Mouse (Mus musculus) forebrain, embryonic 13.5 days (tissue): ENCODE results near the gene Col19a1. TPM values are rescaled to one million over a fixed set of nuclear protein-coding genes. Genes with fewer than 3 reads are reported as not detected.

ENCODE experiments used
- ATAC-seq: fragments of 200-750 bp; cut with Nextera tagmentation; 2 replicates; pipeline ENCODE4 v1.8.0; 2017
- H3K27ac ChIP-seq: fragments of 300-500 bp; sonication (generic); 2 replicates; pipeline ENCODE4 v1.5.1; 2015; ENCODE audit warnings: inconsistent platforms, mild to moderate bottlenecking, moderate library complexity
- H3K27me3 ChIP-seq: fragments of 300-500 bp; sonication (generic); 2 replicates; pipeline ENCODE4 v1.6.1; 2015; ENCODE audit warnings: mild to moderate bottlenecking, inconsistent platforms
- H3K36me3 ChIP-seq: fragments of 300-500 bp; sonication (generic); 2 replicates; pipeline ENCODE4 v1.6.1; 2015; ENCODE audit warnings: mild to moderate bottlenecking, inconsistent platforms; ENCODE audit not compliant: poor library complexity, severe bottlenecking
- H3K4me1 ChIP-seq: fragments of 300-500 bp; sonication (generic); 2 replicates; pipeline ENCODE4 v1.6.1; 2015; ENCODE audit warnings: inconsistent platforms
- H3K4me2 ChIP-seq: fragments of 300-500 bp; sonication (generic); 2 replicates; pipeline ENCODE4 v1.6.1; 2015; ENCODE audit warnings: inconsistent platforms, mild to moderate bottlenecking, moderate library complexity
- H3K4me3 ChIP-seq: fragments of 300-500 bp; sonication (generic); 2 replicates; pipeline ENCODE4 v1.5.1; 2015; ENCODE audit warnings: mild to moderate bottlenecking, inconsistent platforms
- H3K9ac ChIP-seq: fragments of 300-500 bp; sonication (generic); 2 replicates; pipeline ENCODE4 v1.6.1; 2015; ENCODE audit warnings: mild to moderate bottlenecking, inconsistent platforms
- H3K9me3 ChIP-seq: fragments of 300-500 bp; sonication (generic); replicated peaks from 2 replicates; pipeline ENCODE4 v1.6.1; 2016; ENCODE audit warnings: inconsistent platforms
- WGBS: fragments of 180-500 bp; shearing (Covaris S2); methylation state at CpG from one replicate; pipeline ENCODE4 v1.1.7; 2015; 5-methylcytosine and 5-hydroxymethylcytosine counted together
- polyA plus RNA-seq: library from polyadenylated mRNA; unstranded; fragments of >200 nt; fragmentation: Nextera tagmentation; extraction: Ambion mirVana; gene quantifications from 2 replicates; pipeline ENCODE4 v1.2.1, GENCODE M21; 2015

Gene Col19a1
- polyA plus RNA-seq, 1 experiment from 2014 or later: 0.48 TPM

- WGBS: 84% methylated on average over 1 of the region's 1 CpGs
These were observed 39.7 kb downstream of the Col19a1 start for GRCm38 (mm10) chr1:24547574-24547973.

DNA sequence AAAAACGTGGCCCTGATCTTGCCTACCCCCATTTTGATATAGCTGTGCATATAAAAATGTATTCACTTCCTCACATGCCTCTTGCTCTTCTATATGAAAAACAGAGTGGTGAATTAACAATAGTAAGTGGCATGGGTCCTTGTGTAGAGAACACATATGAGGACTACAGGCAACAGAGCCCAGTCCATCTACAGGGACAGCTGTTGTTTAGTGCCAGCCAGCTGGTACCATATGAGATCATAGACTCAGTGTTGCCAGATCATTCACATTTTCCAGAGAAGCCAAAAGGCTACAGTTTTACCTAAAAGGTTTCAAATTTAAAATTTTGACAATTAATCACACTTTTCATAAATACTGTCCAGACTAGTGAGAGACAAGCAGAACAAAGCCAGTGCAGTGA lies 47.4 kb downstream of the Col19a1 start:
- Histone ChIP-seq H3K9me3 (no peaks in the 10 kb centered on the region), H3K4me2 (no peak overlapping the region), H3K27ac (no peak overlapping the region), H3K36me3 (no peaks in the 10 kb centered on the region), H3K4me3 (no peak overlapping the region), H3K27me3 (no peaks in the 10 kb centered on the region), H3K4me1 (no peaks in the 10 kb centered on the region), H3K9ac (no peak overlapping the region)
- WGBS: 79% methylated on average over 1 of the region's 1 CpGs
- peak; percentile 66; the same call in 1 of the 2 replicates for ATAC-seq

More at GRCm38 (mm10) chr1:24547574-24547973, 39.7 kb downstream of the Col19a1 start:
- H3K4me2 ChIP-seq: no peak overlapping the region
- H3K4me3 ChIP-seq: no peak overlapping the region
- no peaks in the 10 kb centered on the region for H3K36me3 ChIP-seq
- no peak overlapping the region for H3K27ac ChIP-seq
- H3K27me3 ChIP-seq: no peaks in the 10 kb centered on the region
- no peak overlapping the region for H3K9ac ChIP-seq
- no peaks in the 10 kb centered on the region for H3K9me3 ChIP-seq
- no peaks in the 10 kb centered on the region for H3K4me1 ChIP-seq
- no peak for ATAC-seq

DNA sequence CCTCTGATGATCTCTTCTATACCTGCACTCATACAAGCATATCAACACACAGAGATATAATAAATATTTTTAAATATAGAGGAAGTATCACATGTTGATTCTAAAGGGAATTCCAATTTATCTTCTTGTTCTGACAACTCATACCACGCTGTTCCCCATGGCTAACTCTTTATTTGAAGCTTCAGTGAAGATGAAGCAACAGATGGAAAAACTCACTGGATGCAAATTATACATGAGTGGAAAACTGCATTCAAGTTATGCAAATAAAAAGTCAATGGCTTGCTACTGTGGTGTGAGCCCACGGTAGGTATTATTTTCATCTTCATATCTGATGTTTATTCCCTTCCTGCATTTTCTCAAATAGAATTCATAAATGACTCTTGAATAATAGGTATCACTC lies 60.1 kb downstream of the Col19a1 start:
- H3K27me3 ChIP-seq: no peaks in the 10 kb centered on the region
- no peak overlapping the region for H3K27ac ChIP-seq
- no peaks in the 10 kb centered on the region for H3K9me3 ChIP-seq
- no peak overlapping the region for H3K9ac ChIP-seq
- ATAC-seq: no peak
- H3K4me3 ChIP-seq: no peak overlapping the region
- H3K4me1 ChIP-seq: no peaks in the 10 kb centered on the region
- H3K4me2 ChIP-seq: no peak overlapping the region
- no peaks in the 10 kb centered on the region for H3K36me3 ChIP-seq
- 89% methylated on average over 2 of the region's 2 CpGs for WGBS

DNA sequence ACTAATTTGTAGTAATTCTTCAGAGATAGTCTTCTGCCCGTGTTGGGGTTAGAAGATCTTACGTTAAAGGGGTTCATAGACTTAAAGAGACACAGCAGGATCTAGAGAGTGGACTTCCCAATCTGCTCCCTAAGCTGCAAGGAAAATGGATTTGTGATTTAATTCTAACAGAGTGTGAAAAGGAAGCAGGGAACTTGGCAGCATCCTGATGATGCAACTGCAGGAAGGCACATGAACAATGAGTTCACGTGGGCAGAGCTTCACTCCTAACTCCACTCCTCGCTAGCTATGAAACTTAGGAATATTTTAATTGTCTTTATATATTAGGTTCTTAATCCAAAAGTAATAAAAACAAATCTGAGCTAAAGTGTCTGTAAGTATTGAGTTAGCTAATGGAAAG lies 69.8 kb downstream of the Col19a1 start:
- Histone ChIP-seq H3K36me3 (no peaks in the 10 kb centered on the region), H3K9me3 (no peaks in the 10 kb centered on the region), H3K9ac (no peak overlapping the region), H3K4me3 (no peak overlapping the region), H3K27ac (no peak overlapping the region), H3K27me3 (no peaks in the 10 kb centered on the region), H3K4me2 (no peak overlapping the region), H3K4me1 (no peaks in the 10 kb centered on the region)
- no peak for ATAC-seq
- WGBS: 71% methylated on average over 4 of the region's 4 CpGs

DNA sequence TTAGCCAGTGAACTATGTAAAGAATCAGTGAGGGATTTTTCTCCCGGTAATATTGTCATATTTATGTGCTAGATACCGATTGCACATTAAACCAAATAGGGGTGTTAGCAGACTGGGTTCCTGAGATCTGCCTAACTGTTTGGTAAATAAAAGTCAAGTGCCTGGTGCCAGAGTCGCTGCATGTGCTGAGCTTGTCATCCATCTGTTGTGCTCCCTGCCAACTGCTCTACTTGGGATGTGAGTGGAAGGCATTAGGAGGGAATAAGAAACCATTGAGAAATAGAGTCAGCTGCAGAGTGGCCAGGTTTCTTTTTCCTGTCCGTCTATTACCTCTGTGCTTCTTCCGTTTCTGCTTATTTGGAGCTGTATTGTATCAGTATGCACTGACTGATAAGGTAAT lies 71.9 kb downstream of the Col19a1 start:
- peak; percentile 87; the same call in 1 of the 2 replicates for ATAC-seq
- Histone ChIP-seq H3K4me1 (no peaks in the 10 kb centered on the region), H3K27me3 (no peaks in the 10 kb centered on the region), H3K9me3 (no peaks in the 10 kb centered on the region), H3K4me2 (no peak overlapping the region), H3K36me3 (no peaks in the 10 kb centered on the region), H3K4me3 (no peak overlapping the region), H3K9ac (no peak overlapping the region), H3K27ac (no peak overlapping the region)
- WGBS: 83% methylated on average over 5 of the region's 5 CpGs

DNA sequence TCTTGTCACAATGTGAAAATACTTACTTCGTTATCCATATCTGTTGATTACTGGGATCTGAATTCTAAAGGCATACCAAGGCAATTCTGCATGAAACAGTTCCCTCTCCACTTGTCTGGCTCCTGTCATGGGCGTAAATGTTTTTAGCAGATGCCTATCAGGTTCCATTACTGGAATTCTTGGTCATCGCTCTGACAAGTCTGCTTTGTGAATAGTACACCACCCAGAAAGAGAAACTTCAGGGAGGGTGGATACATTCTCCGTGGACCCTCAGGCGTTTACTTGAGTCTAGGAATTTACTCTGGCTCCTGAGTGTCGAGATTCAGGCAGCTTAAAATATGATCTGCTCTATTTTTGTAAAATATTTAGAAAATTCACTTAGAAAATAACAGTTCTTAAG lies 75.7 kb downstream of the Col19a1 start:
- no peaks in the 10 kb centered on the region for H3K4me1 ChIP-seq
- no peaks in the 10 kb centered on the region for H3K9me3 ChIP-seq
- H3K27me3 ChIP-seq: no peaks in the 10 kb centered on the region
- H3K27ac ChIP-seq: no peak overlapping the region
- H3K9ac ChIP-seq: no peak overlapping the region
- H3K36me3 ChIP-seq: no peaks in the 10 kb centered on the region
- no peak overlapping the region for H3K4me2 ChIP-seq
- no peak for ATAC-seq
- WGBS: 83% methylated on average over 6 of the region's 6 CpGs
- no peak overlapping the region for H3K4me3 ChIP-seq

- H3K4me3 ChIP-seq: no peak overlapping the region
- no peaks in the 10 kb centered on the region for H3K36me3 ChIP-seq
- peak; percentile 53; the same call in 1 of the 2 replicates for ATAC-seq
- H3K27me3 ChIP-seq: no peaks in the 10 kb centered on the region
- H3K4me1 ChIP-seq: no peaks in the 10 kb centered on the region
- H3K4me2 ChIP-seq: no peak overlapping the region
- no peaks in the 10 kb centered on the region for H3K9me3 ChIP-seq
- H3K27ac ChIP-seq: no peak overlapping the region
- WGBS: 87% methylated on average over 4 of the region's 4 CpGs
- H3K9ac ChIP-seq: no peak overlapping the region
These were observed 91.9 kb downstream of the Col19a1 start for GRCm38 (mm10) chr1:24495400-24495799.

DNA sequence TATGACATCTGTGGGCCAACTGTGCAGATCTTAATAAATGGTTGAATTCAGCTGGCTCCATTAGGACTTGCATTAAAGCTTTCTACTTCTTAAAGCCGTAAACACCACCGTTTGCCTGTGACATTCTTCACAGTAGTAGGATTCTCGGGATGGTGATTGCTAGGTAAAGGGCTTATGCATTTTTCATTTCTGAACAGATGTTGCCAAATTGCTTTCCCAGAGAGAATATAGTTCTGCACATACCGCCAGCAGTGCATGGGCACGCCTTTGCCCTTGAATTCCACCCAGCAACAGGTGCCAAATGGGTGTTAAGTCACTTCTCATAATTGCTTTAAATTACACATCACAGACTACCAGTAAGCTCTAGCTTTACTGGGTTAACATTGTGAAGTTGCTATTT lies 103.1 kb downstream of the Col19a1 start:
- Histone ChIP-seq H3K4me3 (no peak overlapping the region), H3K4me1 (no peaks in the 10 kb centered on the region), H3K9ac (no peak overlapping the region), H3K27ac (no peak overlapping the region), H3K9me3 (no peaks in the 10 kb centered on the region), H3K4me2 (no peak overlapping the region), H3K27me3 (no peaks in the 10 kb centered on the region), H3K36me3 (no peaks in the 10 kb centered on the region)
- no peak for ATAC-seq
- WGBS: 84% methylated on average over 5 of the region's 5 CpGs

DNA sequence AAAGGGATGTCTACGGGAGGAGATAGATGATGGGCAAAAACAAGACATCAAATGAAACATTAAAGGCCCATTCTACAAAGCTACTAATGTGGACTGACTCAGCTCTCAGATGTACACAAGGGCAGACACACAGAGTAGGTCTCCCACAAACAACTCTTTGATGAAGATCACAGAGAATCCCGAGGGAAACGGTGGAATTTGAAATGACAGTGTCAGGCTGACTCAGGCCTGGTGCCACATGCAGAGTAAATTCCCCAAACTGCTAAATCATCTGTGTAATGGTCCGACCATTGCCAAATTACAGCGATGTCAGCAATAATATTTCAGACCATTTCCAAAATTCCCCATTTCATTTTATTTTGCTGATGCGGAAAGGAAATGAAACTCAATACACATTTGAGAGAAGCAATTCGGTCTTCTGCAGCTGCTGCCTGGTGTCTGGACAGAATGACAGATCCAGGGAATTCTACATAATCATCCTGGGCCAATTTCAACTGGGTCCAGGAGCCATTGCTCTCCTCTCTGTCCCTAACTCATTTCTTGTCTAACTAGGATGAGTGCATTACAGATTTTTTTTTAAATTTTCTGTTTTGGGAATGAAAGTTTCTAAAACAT lies 116.1 kb downstream of the Col19a1 start:
- Histone ChIP-seq H3K27ac (no peak overlapping the region), H3K4me3 (no peak overlapping the region), H3K27me3 (no peaks in the 10 kb centered on the region), H3K36me3 (no peaks in the 10 kb centered on the region), H3K9ac (no peak overlapping the region), H3K4me1 (no peaks in the 10 kb centered on the region), H3K9me3 (no peaks in the 10 kb centered on the region), H3K4me2 (no peak overlapping the region)
- no peak for ATAC-seq
- 85% methylated on average over 7 of the region's 7 CpGs for WGBS

DNA sequence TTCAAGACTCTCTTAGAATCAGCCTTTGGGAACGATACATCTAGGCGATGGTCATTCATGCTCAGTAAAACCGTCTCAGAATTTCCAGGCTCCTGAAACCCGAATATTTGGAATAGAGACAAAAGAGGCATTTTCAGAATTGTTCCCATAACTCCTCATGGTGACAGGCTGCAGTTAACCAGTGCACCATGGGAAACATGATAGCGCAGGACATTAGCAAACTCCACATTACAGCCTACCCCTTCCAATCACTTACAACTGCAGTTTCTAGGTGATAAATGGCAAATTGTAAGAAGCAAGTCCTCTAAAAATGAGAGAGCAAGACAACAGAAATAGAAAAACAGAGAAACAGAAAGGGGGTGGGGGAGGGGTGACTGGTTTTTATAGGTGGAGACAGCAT lies 116.6 kb downstream of the Col19a1 start:
- 92% methylated on average over 5 of the region's 5 CpGs for WGBS

GRCm38 (mm10) chr1:24461305-24461887 lies 125.9 kb downstream of the Col19a1 start:
- Histone ChIP-seq H3K27ac (no peak overlapping the region), H3K9ac (no peak overlapping the region), H3K4me2 (no peak overlapping the region), H3K4me1 (no peaks in the 10 kb centered on the region), H3K36me3 (no peaks in the 10 kb centered on the region), H3K27me3 (no peaks in the 10 kb centered on the region), H3K4me3 (no peak overlapping the region), H3K9me3 (no peaks in the 10 kb centered on the region)
- no peak for ATAC-seq
- WGBS: 80% methylated on average over 3 of the region's 3 CpGs

More for the DNA sequence above, 116.6 kb downstream of the Col19a1 start:
- Histone ChIP-seq H3K27me3 (no peaks in the 10 kb centered on the region), H3K4me2 (no peak overlapping the region), H3K9ac (no peak overlapping the region), H3K9me3 (no peaks in the 10 kb centered on the region), H3K4me3 (no peak overlapping the region), H3K4me1 (no peaks in the 10 kb centered on the region), H3K36me3 (no peaks in the 10 kb centered on the region), H3K27ac (no peak overlapping the region)
- no peak for ATAC-seq

DNA sequence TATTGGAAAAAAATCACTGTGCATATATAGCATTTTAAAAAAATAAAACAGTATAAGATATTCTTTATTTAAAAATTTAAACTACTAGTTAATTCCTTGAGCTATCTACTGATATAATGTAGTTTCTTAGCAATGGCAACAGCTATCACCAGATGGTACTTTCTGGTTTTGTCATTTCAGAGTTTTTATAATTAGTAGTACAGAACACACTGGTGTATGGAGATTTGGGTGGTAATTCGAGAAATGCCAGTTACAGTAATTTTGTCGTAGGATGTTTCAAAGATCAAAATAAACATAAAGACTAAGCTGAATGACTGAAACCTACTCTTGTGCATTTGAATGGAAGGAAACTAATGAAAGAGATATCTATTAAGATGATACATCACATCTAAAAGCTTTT lies 129.3 kb downstream of the Col19a1 start:
- no peaks in the 10 kb centered on the region for H3K9me3 ChIP-seq
- H3K9ac ChIP-seq: no peak overlapping the region
- H3K4me3 ChIP-seq: no peak overlapping the region
- ATAC-seq: no peak
- H3K27me3 ChIP-seq: no peaks in the 10 kb centered on the region
- no peaks in the 10 kb centered on the region for H3K36me3 ChIP-seq
- peaks cover 4% of the 10 kb centered on the region for H3K4me1 ChIP-seq
- WGBS: 85% methylated on average over 2 of the region's 2 CpGs
- no peak overlapping the region for H3K4me2 ChIP-seq
- H3K27ac ChIP-seq: no peak overlapping the region
